Mouse (Mus musculus): ENCODE results near the gene Tmem243.

- TF ChIP-seq CTCF (IDR thresholded peaks at IDR 0.05; ENCODE audit: low read depth) (no peak), EP300 (IDR thresholded peaks at IDR 0.05; ENCODE audit: low read depth) (no peak)
These were observed 36.3 kb upstream of the Tmem243 start for GRCm38 (mm10) chr5:9064217-9064616.

Data from liver, embryonic 14.5 days (tissue).